Mouse (Mus musculus): Measurements from ENCODE around the gene Iqsec1. TPM values are rescaled to one million over a fixed set of nuclear protein-coding genes. Genes with fewer than 3 reads are reported as not detected.

Gene Iqsec1
- total RNA-seq, 2 experiments from 2014 or later, result 207 to 221 TPM

- intact Hi-C loops (cut with DNase I), result no loop called here
- DNase-seq (ENCODE audit: extremely low spot score in 1 of 2, low spot score in 2 of 2), result no peak
Observed at GRCm38 (mm10) chr6:90904143-90904542, 84.3 kb downstream of the Iqsec1 start.

GRCm38 (mm10) chr6:90900302-90900701 lies 88.2 kb downstream of the Iqsec1 start:
- DNase-seq (ENCODE audit: extremely low spot score in 1 of 2, low spot score in 2 of 2), result no peak
- intact Hi-C loops (cut with DNase I), result no loop called here

GRCm38 (mm10) chr6:90899266-90899665 lies 89.2 kb downstream of the Iqsec1 start:
- intact Hi-C loops (cut with DNase I), result no loop called here
- DNase-seq (ENCODE audit: extremely low spot score in 1 of 2, low spot score in 2 of 2), result no peak

- intact Hi-C loops (cut with DNase I), result no loop called here
- no peak for DNase-seq (ENCODE audit: extremely low spot score in 1 of 2, low spot score in 2 of 2)
Observed at GRCm38 (mm10) chr6:90898107-90898506, 90.4 kb downstream of the Iqsec1 start.

GRCm38 (mm10) chr6:90892401-90892800 lies 96.1 kb downstream of the Iqsec1 start:
- DNase-seq (ENCODE audit: extremely low spot score in 1 of 2, low spot score in 2 of 2), result no peak
- intact Hi-C loops (cut with DNase I), result no loop called here

- DNase-seq (ENCODE audit: extremely low spot score in 1 of 2, low spot score in 2 of 2), result no peak
- intact Hi-C loops (cut with DNase I), result loop anchor here (5.0 kb wide), 1 partner anchor 98 kb away; the partner anchor contains the start of gene Iqsec1
Observed at GRCm38 (mm10) chr6:90889356-90890285, 98.9 kb downstream of the Iqsec1 start.

- no peak for DNase-seq (ENCODE audit: extremely low spot score in 1 of 2, low spot score in 2 of 2)
- intact Hi-C loops (cut with DNase I), result loop anchor here (5.0 kb wide), 1 partner anchor 100 kb away; the partner anchor contains the start of gene Iqsec1
Observed at GRCm38 (mm10) chr6:90887024-90887775, 101.3 kb downstream of the Iqsec1 start.

GRCm38 (mm10) chr6:90885626-90886025 lies 102.9 kb downstream of the Iqsec1 start:
- intact Hi-C loops (cut with DNase I), result loop anchor here (5.0 kb wide), 1 partner anchor 102 kb away; the partner anchor contains the start of gene Iqsec1
- DNase-seq (ENCODE audit: extremely low spot score in 1 of 2, low spot score in 2 of 2), result no peak

- no peak for DNase-seq (ENCODE audit: extremely low spot score in 1 of 2, low spot score in 2 of 2)
- intact Hi-C loops (cut with DNase I), result loop anchor here (5.0 kb wide), 1 partner anchor 103 kb away; the partner anchor contains the start of gene Iqsec1
Observed at GRCm38 (mm10) chr6:90884631-90885030, 103.9 kb downstream of the Iqsec1 start.

GRCm38 (mm10) chr6:90880975-90881374 lies 107.5 kb downstream of the Iqsec1 start:
- intact Hi-C loops (cut with DNase I), result no loop called here
- no peak for DNase-seq (ENCODE audit: extremely low spot score in 1 of 2, low spot score in 2 of 2)

GRCm38 (mm10) chr6:90880404-90880803 lies 108.1 kb downstream of the Iqsec1 start:
- peak; percentile 31 to 33 for DNase-seq (ENCODE audit: extremely low spot score in 1 of 2, low spot score in 2 of 2)
- intact Hi-C loops (cut with DNase I), result no loop called here

GRCm38 (mm10) chr6:90871581-90871980 lies 116.9 kb downstream of the Iqsec1 start:
- intact Hi-C loops (cut with DNase I), result no loop called here
- DNase-seq (ENCODE audit: extremely low spot score in 1 of 2, low spot score in 2 of 2), result peak; percentile 39 to 46

GRCm38 (mm10) chr6:90868033-90868432 lies 120.5 kb downstream of the Iqsec1 start:
- intact Hi-C loops (cut with DNase I), result no loop called here
- no peak for DNase-seq (ENCODE audit: extremely low spot score in 1 of 2, low spot score in 2 of 2)

GRCm38 (mm10) chr6:90861370-90861769 lies 127.1 kb downstream of the Iqsec1 start:
- intact Hi-C loops (cut with DNase I), result no loop called here
- no peak for DNase-seq (ENCODE audit: extremely low spot score in 1 of 2, low spot score in 2 of 2)

GRCm38 (mm10) chr6:90857844-90858243 lies 130.6 kb downstream of the Iqsec1 start:
- DNase-seq (ENCODE audit: extremely low spot score in 1 of 2, low spot score in 2 of 2), result no peak
- intact Hi-C loops (cut with DNase I), result no loop called here

GRCm38 (mm10) chr6:90852360-90852759 lies 136.1 kb downstream of the Iqsec1 start:
- no peak for DNase-seq (ENCODE audit: extremely low spot score in 1 of 2, low spot score in 2 of 2)
- intact Hi-C loops (cut with DNase I), result no loop called here

GRCm38 (mm10) chr6:90848068-90848467 lies 140.4 kb downstream of the Iqsec1 start:
- peak in 1 of 2 experiments; percentile 22 for DNase-seq (ENCODE audit: extremely low spot score in 1 of 2, low spot score in 2 of 2)
- intact Hi-C loops (cut with DNase I), result no loop called here

GRCm38 (mm10) chr6:90847523-90847922 lies 141.0 kb downstream of the Iqsec1 start:
- DNase-seq (ENCODE audit: extremely low spot score in 1 of 2, low spot score in 2 of 2), result no peak
- intact Hi-C loops (cut with DNase I), result no loop called here

GRCm38 (mm10) chr6:90839972-90840371 lies 148.5 kb downstream of the Iqsec1 start:
- intact Hi-C loops (cut with DNase I), result no loop called here
- no peak for DNase-seq (ENCODE audit: extremely low spot score in 1 of 2, low spot score in 2 of 2)

Data from left cerebral cortex, postnatal 10 days (tissue).